Comparison of ENCODE assay signal across 15 mouse cellular contexts in the genomic region with DNA sequence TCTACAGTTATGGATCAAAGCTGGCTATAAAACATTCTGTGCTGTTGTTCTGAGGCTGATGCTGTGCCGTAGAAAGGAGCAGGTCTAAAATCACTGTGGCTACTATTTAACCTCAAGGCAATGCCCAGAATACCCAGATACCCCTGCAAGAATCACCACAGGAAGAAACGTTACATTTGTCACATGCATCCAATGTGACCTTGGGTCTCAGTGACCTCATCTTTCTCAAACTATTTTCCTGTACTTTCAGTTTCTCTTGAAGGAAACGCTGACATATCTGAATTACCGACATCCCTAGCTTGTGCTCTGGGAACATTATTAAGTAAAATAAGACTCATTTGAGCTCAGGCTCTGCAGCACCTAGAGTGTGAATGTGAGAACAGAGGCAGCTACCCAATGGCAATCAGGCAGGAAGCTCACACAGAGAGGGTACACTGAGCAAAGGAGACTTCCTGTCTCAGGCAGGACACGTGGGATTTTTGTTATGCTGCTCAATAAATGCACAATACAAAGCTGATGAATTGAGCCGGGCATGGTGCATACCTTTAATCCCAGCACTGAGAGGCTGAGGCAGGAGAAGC.
DNase-seq lines count a peak whose midpoint lies in the region; ATAC-seq and TF ChIP-seq lines count a peak whose summit lies in the region.
"Had no signal": no experiment of that assay in that cellular context is flagged by ENCODE, and none has a peak within 500 bp of the region (broad histone marks: within the 10 kb centered on the region; RNA-seq: fewer than 3 reads in every experiment).

No protein-coding gene starts in this region.

- no peak for DNase-seq in heart, adult 2 months
- no peak for DNase-seq in heart, postnatal 25 days (ENCODE audit: low spot score)
- peak; percentile 37 for DNase-seq in CD4-positive helper T cell, adult 2 months (ENCODE audit: low read depth, low spot score)
- DNase-seq in thymus, postnatal 0 days (ENCODE audit: low spot score): peak; percentile 46
- DNase-seq in layer of hippocampus, adult 18-20 months (ENCODE audit: low spot score in 2 of 2): no peak
- no peak for DNase-seq in frontal cortex, postnatal 25 days (ENCODE audit: low spot score in 2 of 2)
- no peak for DNase-seq in hindbrain, embryonic 14.5 days (ENCODE audit: low spot score)
- DNase-seq: cerebellum, adult 9-11 months; kidney, postnatal 25 days; liver, postnatal 0 days; lung, postnatal 4 days had no signal

- intact Hi-C loops in heart, adult 2 months (cut with DNase I): no loop called here
- intact Hi-C loops in heart, postnatal 25 days (cut with DNase I): no loop called here

- TF ChIP-seq POLR2A in heart, adult 2 months (IDR thresholded peaks at IDR 0.05; ENCODE audit: insufficient read depth, low read depth, low read length): no peak

- H3K36me3 ChIP-seq in heart, adult 2 months (ENCODE audit: control insufficient read depth, insufficient read depth, low read length): no peaks in the 10 kb centered on the region
- H3K36me3 ChIP-seq in hindbrain, embryonic 14.5 days (replicated peaks; ENCODE audit: control insufficient read depth, insufficient read depth): no peaks in the 10 kb centered on the region
- H3K36me3 ChIP-seq: limb, embryonic 13.5 days had no signal

- no peak overlapping the region for H3K4me2 ChIP-seq in hindbrain, embryonic 14.5 days (replicated peaks)
- H3K4me2 ChIP-seq: limb, embryonic 13.5 days had no signal

- H3K27me3 ChIP-seq in heart, adult 2 months (ENCODE audit: control insufficient read depth, insufficient read depth, low read length): no peaks in the 10 kb centered on the region
- H3K27me3 ChIP-seq in hindbrain, embryonic 14.5 days (ENCODE audit: control insufficient read depth, insufficient read depth, low read length): no peaks in the 10 kb centered on the region
- H3K27me3 ChIP-seq: limb, embryonic 13.5 days had no signal

- H3K9me3 ChIP-seq in hindbrain, embryonic 14.5 days (ENCODE audit: control insufficient read depth, low read length): peaks cover 6% of the 10 kb centered on the region

- H3K4me1 ChIP-seq in heart, adult 2 months (ENCODE audit: control insufficient read depth, insufficient read depth, low read length): peaks cover 16% of the 10 kb centered on the region
- H3K4me1 ChIP-seq in brown adipose tissue, adult 24 weeks (ENCODE audit: control insufficient read depth, insufficient read depth, insufficient read length, low read length): 0 out of 2 replicates have a peak, but pooled peaks cover 6% of the 10 kb centered on the region
- no peaks in the 10 kb centered on the region for H3K4me1 ChIP-seq in hindbrain, embryonic 14.5 days (replicated peaks; ENCODE audit: control insufficient read depth, insufficient read depth, low read length)

- no peak overlapping the region for H3K4me3 ChIP-seq in heart, adult 2 months
- H3K4me3 ChIP-seq in brown adipose tissue, adult 24 weeks (ENCODE audit: insufficient read depth, low read depth, low read length): no peak overlapping the region
- no peak overlapping the region for H3K4me3 ChIP-seq in hindbrain, embryonic 14.5 days (replicated peaks; ENCODE audit: low read length)
- H3K4me3 ChIP-seq: limb, embryonic 13.5 days had no signal

- 41% methylated on average over 6 of the region's 6 CpGs for WGBS in heart, adult 2 months
- WGBS in hindbrain, embryonic 14.5 days: 72% methylated on average over 6 of the region's 6 CpGs

- no peak for TF ChIP-seq EP300 in heart, adult 2 months (IDR thresholded peaks at IDR 0.05; ENCODE audit: insufficient read depth, low read depth, low read length)

- no peak for TF ChIP-seq CTCF in heart, adult 2 months (IDR thresholded peaks at IDR 0.05)

- H3K27ac ChIP-seq in heart, adult 2 months: peak overlapping the region; percentile 54
- peak overlapping the region; percentile 5; the same call in 1 of the 2 replicates for H3K27ac ChIP-seq in brown adipose tissue, adult 24 weeks (replicated peaks; ENCODE audit: low read depth, low read length)
- no peak overlapping the region for H3K27ac ChIP-seq in hindbrain, embryonic 14.5 days
- H3K27ac ChIP-seq: limb, embryonic 13.5 days had no signal

- ATAC-seq in hindbrain, embryonic 14.5 days (ENCODE audit: low FRiP score): no peak
- ATAC-seq: forebrain, embryonic 16.5 days; liver, postnatal 0 days; midbrain, embryonic 16.5 days had no signal

- H3K79me2 ChIP-seq in heart, adult 2 months (replicated peaks; ENCODE audit: control insufficient read depth, insufficient read depth, low read length): no peaks in the 10 kb centered on the region

- H3K9ac ChIP-seq in heart, adult 2 months (ENCODE audit: low read depth, low read length): no peak overlapping the region
- H3K9ac ChIP-seq in hindbrain, embryonic 14.5 days: no peak overlapping the region
- H3K9ac ChIP-seq: limb, embryonic 13.5 days; liver, postnatal 0 days had no signal

Comparison
In these comparisons a context has a peak if more than half of its experiments do, and no peak if none do; other contexts are left out.
1. DNase-seq: peak in CD4-positive helper T cell, adult 2 months (single experiment) and thymus, postnatal 0 days (single experiment); none in heart, adult 2 months (0 of 2), heart, postnatal 25 days (single experiment), layer of hippocampus, adult 18-20 months (0 of 2), frontal cortex, postnatal 25 days (0 of 2) and hindbrain, embryonic 14.5 days (single experiment).